Mouse (Mus musculus): Measurements from ENCODE around the gene Ppp3ca.
A peak's percentile ranks its signal among the peaks of the same experiment; 100 is the strongest.

DNA sequence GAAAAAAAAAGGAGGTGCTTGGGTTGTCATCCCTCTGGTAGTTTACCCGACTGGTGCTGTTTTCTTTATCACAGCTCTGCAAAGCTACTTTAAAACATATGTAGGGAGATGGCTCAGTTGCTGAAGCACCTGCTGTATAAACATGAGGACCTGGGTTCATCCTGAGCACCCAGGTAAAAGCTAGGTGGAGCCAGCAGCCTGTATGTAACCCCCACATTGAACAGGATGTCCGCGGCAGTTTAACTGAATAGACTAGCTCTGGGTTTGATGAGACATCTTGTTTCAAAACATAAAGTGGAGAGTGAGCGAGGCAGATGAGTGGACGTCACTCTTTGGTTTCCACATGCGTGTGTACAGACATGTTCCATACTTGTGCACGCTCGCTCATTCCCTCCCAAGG is 16.5 kb downstream of the Ppp3ca start:
- TF ChIP-seq SMC3 (IDR thresholded peaks at IDR 0.05; ENCODE audit: low read depth, low read length) (peak; percentile 33; the same call in 1 of the 2 replicates), GABPA (IDR thresholded peaks at IDR 0.05; ENCODE audit: insufficient replicate concordance, low read depth, low read length) (no peak), MAFK (IDR thresholded peaks at IDR 0.05; ENCODE audit: insufficient replicate concordance, low read length) (no peak), BHLHE40 (IDR thresholded peaks at IDR 0.05; ENCODE audit: low read depth, low read length) (no peak), CTCF (conservative IDR thresholded peaks at IDR 0.05 in 1 of 2, IDR thresholded peaks at IDR 0.05 in 1 of 2; ENCODE audit: low read depth in 2 of 2, low read length in 2 of 2) (peak in 1 of 2 experiments; percentile 54; a peak in 2 of 4 replicates), POLR2A (IDR thresholded peaks at IDR 0.05; ENCODE audit: low read depth, low read length) (no peak)

Measured in CH12.LX (cell line).